Mouse (Mus musculus): Measurements from ENCODE around the gene Atpif1.

- TF ChIP-seq CTCF (IDR thresholded peaks at IDR 0.05; ENCODE audit: insufficient read depth, low read length) (no peak), POLR2A (IDR thresholded peaks at IDR 0.05; ENCODE audit: borderline replicate concordance, extremely low read depth, low read depth, low read length) (no peak)
These were observed 21.4 kb downstream of the Atpif1 start for GRCm38 (mm10) chr4:132512080-132512479.
